Mouse (Mus musculus) CD4-positive helper T cell, adult 2 months (primary cell): ENCODE data around the gene Nol6.

Source experiments
- DNase-seq: peaks from one replicate; pipeline ENCODE4 v3.0.0-alpha.2; 2012; ENCODE audit warnings: low read depth, missing footprints, low spot score

Nol6 gene

GRCm38 (mm10) chr4:41124180-41124951 is at the start of gene Nol6:
Gene Nol6, minus strand, starts transcription at chr4:41124455.
- DNase-seq, result peak; percentile 99

GRCm38 (mm10) chr4:41170970-41171369 is 46.7 kb upstream of the Nol6 start:
- DNase-seq, result no peak

GRCm38 (mm10) chr4:41165693-41166475 is 41.6 kb upstream of the Nol6 start:
- peak; percentile 54 for DNase-seq

GRCm38 (mm10) chr4:41164974-41165373 is 40.7 kb upstream of the Nol6 start:
- no peak for DNase-seq

- no peak for DNase-seq
Measured at GRCm38 (mm10) chr4:41161232-41161631, 37.0 kb upstream of the Nol6 start.

GRCm38 (mm10) chr4:41158251-41158650 is 34.0 kb upstream of the Nol6 start:
- no peak for DNase-seq

- DNase-seq, result no peak
Measured at GRCm38 (mm10) chr4:41156961-41157360, 32.7 kb upstream of the Nol6 start.

- no peak for DNase-seq
Measured at GRCm38 (mm10) chr4:41153146-41153545, 28.9 kb upstream of the Nol6 start.

GRCm38 (mm10) chr4:41151186-41151585 is 26.9 kb upstream of the Nol6 start:
- no peak for DNase-seq

- no peak for DNase-seq
Measured at GRCm38 (mm10) chr4:41149891-41150290, 25.6 kb upstream of the Nol6 start.

- DNase-seq, result no peak
Measured at GRCm38 (mm10) chr4:41142601-41143000, 18.3 kb upstream of the Nol6 start.

- no peak for DNase-seq
Measured at GRCm38 (mm10) chr4:41140174-41140875, 16.1 kb upstream of the Nol6 start.

- no peak for DNase-seq
Measured at GRCm38 (mm10) chr4:41136811-41137210, 12.6 kb upstream of the Nol6 start.

GRCm38 (mm10) chr4:41136454-41136805 is 12.2 kb upstream of the Nol6 start:
- no peak for DNase-seq

GRCm38 (mm10) chr4:41135711-41136453 is 11.6 kb upstream of the Nol6 start, which contains the start of gene Ube2r2:
Gene Ube2r2, plus strand, starts transcription at chr4:41135743.
- DNase-seq, result peak; percentile 60

GRCm38 (mm10) chr4:41134935-41135710 is 10.9 kb upstream of the Nol6 start:
- peak; percentile 90 for DNase-seq

- no peak for DNase-seq
Measured at GRCm38 (mm10) chr4:41133529-41134291, 9.5 kb upstream of the Nol6 start.

- DNase-seq, result no peak
Measured at GRCm38 (mm10) chr4:41132471-41132870, 8.2 kb upstream of the Nol6 start.

GRCm38 (mm10) chr4:41129836-41130235 is 5.6 kb upstream of the Nol6 start:
- no peak for DNase-seq

- peak; percentile 77 for DNase-seq
Measured at GRCm38 (mm10) chr4:41129406-41129805, 5.2 kb upstream of the Nol6 start.
